Mouse (Mus musculus) adrenal gland, adult 18-20 months (tissue): Measurements from ENCODE around the gene Macrod2. TPM values are rescaled to one million over a fixed set of nuclear protein-coding genes. Genes with fewer than 3 reads are reported as not detected.

Experiments used
- DNase-seq, 2 experiments: peaks; one replicate each; pipeline ENCODE4 v3.0.0; 2021 to 2022; ENCODE audit warnings: low spot score in 2 of 2
- total RNA-seq, 2 experiments: library from RNA; stranded (reverse); gene quantifications; 1 replicate in 1 of 2; 2 replicates in 1 of 2; pipeline ENCODE4 v1.2.3; 2021

Gene Macrod2
- total RNA-seq, 2 experiments from 2014 or later = 8.4 to 8.6 TPM

GRCm38 (mm10) chr2:141820795-141821194, 1425.7 kb downstream of the Macrod2 start:
- no peak for DNase-seq

DNA sequence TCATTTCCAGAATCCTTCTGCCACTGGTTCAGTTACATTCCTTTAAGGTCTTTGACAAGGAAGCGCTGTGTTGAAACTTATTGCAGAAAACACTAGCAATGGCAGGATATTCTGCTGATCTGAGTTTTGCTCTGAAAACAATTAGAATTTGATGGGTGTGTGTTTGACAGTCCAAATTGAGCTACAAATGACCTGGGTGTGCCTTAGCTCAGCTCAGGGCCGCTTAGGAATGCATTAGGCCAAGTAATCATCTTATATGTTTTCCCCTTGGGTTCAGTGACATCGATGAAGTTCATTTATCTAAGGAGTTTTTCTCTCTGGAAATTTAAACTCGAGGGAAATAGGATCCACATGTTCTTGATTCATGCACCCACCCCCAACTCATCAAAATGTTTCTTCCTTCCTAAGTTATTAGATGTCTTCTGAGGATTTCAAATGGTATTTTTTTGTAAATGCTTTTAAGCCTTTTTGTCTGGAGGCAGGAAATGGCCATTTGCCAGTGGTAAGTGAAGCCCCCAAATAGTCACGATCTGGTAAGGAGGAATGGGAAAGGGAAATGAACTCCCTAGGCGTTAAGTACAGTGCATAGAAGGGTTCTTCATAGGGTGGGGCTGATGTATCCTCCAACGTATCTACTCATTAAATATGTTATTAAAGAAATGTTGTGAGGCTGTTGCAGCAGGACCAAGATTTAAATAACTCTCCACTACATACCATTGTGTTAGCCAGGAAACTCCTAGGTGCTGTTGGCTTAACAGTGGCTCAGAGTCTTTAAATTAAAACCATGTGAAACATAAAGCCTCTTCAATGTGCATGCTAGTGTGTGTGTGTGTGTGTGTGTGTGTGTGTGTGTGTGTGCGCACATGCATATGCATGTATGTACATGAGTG, 1430.7 kb downstream of the Macrod2 start:
- DNase-seq = no peak

DNA sequence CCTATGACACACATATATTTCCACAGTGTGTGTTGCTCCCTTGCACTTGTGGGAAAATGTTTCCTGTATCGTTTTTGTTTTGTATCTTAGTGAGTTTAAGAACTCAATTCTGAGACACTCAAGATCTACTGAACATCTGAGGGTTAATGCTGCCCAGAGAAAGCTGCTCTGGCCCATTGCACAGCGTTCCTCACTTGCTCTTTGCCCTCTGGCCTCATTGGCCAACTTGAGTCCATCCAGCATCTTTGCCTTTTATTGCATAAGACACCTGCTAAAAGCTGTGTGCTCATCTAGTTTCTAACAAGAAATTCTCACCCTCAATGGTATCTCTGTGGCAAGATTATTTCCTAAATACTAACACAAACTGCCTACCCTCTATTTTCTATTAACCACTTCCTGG, 1435.4 kb downstream of the Macrod2 start:
- no peak for DNase-seq

DNA sequence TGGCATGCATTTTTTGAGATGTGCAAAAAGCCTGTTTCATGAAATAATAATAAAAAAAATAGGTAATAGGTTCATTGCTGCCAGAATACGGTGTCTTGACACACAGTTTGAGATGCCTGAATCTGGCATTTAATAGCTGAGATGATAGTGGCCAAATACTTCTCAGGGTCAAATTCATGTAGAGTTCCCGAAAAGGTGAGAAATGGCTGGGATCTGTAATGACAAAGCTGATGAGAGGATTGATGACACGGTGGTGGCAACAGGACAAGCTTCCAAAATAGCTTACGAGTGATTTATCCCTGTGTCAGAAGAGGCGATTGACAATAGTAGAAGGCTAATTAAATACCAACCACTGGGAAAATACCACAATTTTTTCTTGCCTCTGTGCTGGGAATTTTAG, 1436.4 kb downstream of the Macrod2 start:
- DNase-seq = no peak

DNA sequence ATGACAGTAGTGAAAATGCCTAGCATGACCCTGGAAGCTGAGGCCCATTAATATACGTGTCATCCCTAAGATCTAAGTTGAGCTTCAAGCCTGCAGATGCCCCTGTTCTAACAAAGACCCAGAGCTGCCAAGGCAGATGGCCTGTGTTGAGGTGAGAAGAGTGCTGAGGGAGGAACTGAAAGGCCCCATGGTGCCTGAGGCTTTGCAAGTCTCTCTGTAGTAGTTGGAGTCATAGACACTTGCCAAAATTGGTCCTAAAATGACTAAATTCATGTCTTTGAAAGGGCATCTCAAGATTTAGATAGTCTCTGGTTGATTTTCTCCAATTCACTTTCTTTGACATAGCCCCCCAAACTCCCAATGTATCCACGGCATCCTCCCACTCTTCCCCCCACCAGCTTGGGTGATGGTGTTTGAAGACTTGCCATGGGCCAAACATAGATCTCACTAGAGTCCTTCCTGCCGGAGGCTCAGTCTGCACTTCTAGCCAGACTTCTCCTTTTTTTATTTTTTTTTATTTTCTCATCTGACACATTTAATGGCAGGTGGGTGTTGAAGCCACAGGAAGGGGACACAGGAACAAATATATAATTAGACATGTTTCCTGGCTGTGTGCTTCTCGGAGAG, 1439.2 kb downstream of the Macrod2 start:
- DNase-seq = no peak

GRCm38 (mm10) chr2:141844408-141845175, 1449.5 kb downstream of the Macrod2 start:
- DNase-seq = no peak

GRCm38 (mm10) chr2:141859220-141859619, 1464.1 kb downstream of the Macrod2 start:
- no peak for DNase-seq

DNA sequence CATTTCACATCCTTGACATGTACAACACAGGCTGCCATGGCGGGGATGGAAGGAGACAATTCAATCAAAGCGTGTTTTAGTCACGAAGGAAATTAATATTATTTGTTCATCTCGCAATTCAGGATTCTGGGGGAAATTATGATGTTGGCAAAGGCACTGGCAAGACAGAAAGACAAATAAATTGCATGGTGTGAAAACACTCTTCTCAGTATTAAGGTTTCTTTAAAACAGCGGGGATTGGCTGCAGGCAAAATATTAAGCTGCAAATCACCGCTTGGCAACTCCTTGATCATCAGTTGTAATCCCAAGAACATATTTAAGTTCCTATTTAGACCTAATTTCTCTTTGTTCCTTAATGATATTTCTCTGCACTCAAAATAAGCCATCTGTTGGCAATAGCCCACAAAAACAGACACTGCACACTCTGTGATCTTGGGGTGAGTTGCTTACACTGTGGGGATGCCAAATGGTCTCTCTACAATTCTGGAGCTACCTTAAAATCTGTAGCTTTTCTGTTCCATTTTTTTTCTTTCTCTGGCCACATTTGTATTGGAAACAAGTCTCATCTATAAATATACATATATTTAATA, 1466.7 kb downstream of the Macrod2 start:
- no peak for DNase-seq

- DNase-seq = no peak
Observed at GRCm38 (mm10) chr2:141862531-141863265, 1467.6 kb downstream of the Macrod2 start.

DNA sequence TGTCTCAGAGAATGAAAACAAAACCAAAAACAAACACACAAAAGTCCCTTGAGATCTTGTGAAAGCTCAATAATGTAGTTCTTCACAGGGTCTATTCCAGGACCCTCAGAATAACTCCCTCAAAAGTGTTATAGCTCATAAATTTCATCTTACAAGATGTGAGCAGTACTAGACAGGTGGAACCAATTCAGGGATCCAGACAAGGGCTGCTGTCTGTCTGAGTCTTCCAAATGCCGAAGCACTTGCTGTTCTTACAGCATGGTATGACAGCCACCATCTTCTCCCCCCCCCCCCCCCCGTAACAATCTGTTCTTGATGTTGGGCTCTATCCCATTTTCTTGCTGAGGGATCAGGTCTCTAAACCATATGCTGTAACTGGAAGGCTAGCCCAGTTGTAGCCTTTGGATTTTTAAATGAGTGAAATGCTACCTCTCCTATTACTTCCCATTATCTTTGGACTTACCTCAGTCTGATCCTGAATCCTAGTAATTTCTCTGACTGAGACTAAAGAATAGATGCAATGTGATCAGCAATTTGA, 1468.6 kb downstream of the Macrod2 start:
- no peak for DNase-seq

- DNase-seq = no peak
Observed at GRCm38 (mm10) chr2:141870930-141871329, 1475.8 kb downstream of the Macrod2 start.

DNA sequence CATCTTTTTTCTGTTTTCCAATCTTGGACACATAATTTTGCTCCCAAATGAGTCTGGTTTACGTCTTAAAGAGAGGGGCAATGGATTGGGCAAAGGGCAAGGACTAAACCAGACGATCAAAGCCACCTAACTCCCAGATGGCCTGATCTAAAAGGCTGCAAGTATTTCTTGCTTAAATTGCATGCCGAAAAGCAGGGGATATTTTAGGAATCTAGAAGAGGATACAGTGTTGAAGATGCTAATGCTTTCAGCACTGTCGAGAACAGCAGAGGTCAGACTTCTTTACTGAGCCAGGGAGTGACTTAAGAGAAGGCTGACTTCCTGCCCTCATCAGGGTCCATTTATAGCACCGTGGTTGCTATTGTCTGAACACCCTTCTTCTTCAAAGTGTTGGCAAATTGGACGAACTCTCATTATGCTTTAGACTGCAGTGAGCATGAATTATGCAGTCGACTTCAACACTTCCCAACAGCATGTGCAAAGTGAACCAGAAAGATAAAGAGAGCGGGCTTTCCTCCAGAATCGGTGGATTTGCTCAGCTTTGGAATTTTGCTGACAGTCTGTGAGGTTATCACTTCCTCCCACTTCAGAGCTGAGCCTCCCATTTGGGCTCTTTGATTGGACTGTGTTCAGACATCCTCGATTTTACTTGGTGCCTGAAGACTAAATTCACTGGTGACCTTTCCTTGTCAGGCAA, 1481.2 kb downstream of the Macrod2 start:
- no peak for DNase-seq

- no peak for DNase-seq
Observed at GRCm38 (mm10) chr2:141876958-141877357, 1481.8 kb downstream of the Macrod2 start.

GRCm38 (mm10) chr2:141878473-141878872, 1483.4 kb downstream of the Macrod2 start:
- no peak for DNase-seq

DNA sequence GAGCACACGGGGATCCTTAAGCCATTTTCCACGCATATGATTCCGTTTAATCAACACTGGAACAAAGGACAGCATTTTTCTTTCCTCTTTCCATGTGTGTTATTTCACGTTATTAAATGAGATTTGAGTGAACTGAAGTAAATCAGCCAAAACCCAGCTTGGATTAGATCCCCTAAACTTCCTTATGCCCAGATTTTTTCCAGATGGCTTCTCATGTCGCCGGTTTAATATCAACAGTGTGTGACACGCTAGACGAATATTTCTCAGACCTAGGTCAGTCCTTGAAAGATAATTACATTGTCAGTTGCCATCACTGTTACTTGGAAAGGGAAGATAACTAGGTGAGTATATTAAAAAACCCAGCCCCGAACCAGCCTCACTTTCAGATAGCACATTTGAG, 1484.6 kb downstream of the Macrod2 start:
- no peak for DNase-seq

GRCm38 (mm10) chr2:141886694-141887474, 1491.8 kb downstream of the Macrod2 start:
- DNase-seq = no peak

DNA sequence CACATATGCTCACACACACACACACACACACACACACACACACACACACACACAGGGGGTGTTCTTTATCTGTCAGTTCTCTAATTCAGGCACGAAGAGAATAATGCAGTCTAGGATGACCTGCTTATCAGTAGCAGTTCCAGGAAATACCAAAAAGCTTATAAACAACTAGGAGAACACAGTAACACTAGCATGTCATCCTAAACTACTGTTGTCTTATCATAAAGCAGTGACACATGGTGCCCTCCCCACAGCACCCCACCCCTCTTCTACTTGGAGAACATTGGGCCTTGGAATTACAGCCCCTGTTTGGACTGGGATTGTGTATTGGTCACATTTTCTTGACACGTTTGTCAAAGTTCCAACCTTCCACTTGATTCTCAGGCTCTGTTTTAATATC, 1494.4 kb downstream of the Macrod2 start:
- DNase-seq = no peak

- no peak for DNase-seq
Observed at GRCm38 (mm10) chr2:141897951-141898350, 1502.8 kb downstream of the Macrod2 start.
